Mouse (Mus musculus) heart, postnatal 36 days (tissue): ENCODE data around the gene Macrod2. TPM values are rescaled to one million over a fixed set of nuclear protein-coding genes. Genes with fewer than 3 reads are reported as not detected.
"Not testable (repeated sequence)": the region's sequence is repeated elsewhere in the genome, so short reads cannot be mapped to it uniquely, and the experiment has no call there.

Experiments
- DNase-seq, 2 experiments: peaks; one replicate each; pipeline ENCODE4 v3.0.0; 2021 to 2022
- intact Hi-C: fragments of 180-260 bp; cut with DNase I; formaldehyde crosslinking; loops from one replicate; pipeline ENCODE4 v1.15.1; 2025
- total RNA-seq, 2 experiments: library from RNA; stranded (reverse); gene quantifications; 2 replicates each; pipeline ENCODE4 v1.2.3; 2021

Gene Macrod2
- total RNA-seq, 2 experiments from 2014 or later = 7.8 to 8.6 TPM

DNA sequence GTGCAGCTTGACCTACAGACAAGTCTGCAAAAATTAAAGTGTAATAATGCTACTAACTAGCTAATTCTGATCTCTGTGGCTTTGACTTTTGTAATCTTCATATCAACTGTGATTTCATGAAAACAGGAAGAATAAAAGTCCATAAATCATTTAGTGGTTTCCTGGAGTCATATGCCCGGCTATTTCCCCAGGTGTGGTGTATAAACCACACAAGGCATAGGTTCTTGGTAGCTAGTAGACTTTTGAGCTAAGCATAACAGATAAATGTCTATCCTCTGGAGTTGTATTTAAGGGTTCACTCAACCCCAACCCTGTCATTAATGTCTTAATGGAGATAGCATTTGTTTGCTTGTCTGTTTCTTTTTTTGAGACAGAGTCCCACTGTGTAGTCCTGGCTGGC is 296.3 kb downstream of the Macrod2 start:
- no peak for DNase-seq
- intact Hi-C loops = no loop called here

DNA sequence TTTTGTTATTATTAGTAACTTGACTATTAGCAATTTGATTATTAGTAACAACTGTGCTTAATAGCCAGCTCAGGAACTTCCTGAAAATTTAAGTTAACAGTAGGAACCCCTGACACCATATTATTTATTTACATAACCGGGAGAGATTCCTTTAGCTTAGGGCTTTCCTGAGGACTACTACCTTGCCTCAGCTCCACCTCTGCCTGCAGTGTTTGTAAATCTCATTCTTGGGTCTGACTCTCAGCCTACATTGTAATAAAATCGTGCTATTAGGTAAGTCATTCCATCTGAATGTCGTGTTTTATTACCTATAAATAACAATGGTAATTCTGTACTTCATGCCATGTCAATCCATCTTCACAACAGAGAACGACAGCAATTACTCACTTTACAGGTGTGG is 297.4 kb downstream of the Macrod2 start:
- intact Hi-C loops = no loop called here
- no peak for DNase-seq

DNA sequence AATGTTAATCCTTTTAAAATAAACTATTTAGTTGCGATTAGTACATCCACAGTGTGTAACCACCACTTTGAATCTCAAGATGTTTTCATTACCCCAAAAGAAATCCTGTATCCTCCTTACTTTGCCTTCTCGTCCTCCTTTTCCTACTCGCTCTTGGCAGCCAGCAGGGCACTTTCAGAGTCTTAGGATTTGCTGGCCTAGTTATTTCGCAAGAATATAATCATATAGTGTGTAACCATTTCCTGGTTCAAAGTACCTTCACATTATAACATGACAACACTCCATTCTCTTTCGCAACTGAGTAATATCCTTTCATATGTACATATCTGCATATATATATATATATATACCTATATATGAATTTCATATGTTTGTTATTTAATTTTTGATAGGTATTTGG is 298.7 kb downstream of the Macrod2 start:
- no peak for DNase-seq
- intact Hi-C loops = no loop called here

- DNase-seq = no peak
- intact Hi-C loops = no loop called here
These were observed 303.5 kb downstream of the Macrod2 start for GRCm38 (mm10) chr2:140698585-140698984.

DNA sequence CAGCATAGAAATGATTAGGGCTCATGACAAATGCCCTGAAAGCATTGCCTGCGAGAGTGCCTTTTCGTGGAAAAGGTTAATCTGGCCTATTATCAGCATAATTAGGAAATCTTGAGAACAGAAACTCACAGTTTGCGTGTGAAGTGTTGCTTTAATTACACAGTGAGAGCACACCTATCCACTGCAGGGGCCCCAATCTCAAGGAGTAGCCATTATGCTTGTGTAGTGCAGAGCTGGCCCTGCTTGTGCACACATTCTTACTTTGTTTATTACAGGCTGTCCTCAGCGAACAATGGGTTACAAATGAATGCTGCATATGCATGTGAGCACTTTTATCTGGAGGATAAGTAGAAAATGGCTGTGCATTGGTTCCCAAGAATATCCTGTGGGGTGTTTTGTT is 308.3 kb downstream of the Macrod2 start:
- intact Hi-C loops = no loop called here
- DNase-seq = no peak

DNA sequence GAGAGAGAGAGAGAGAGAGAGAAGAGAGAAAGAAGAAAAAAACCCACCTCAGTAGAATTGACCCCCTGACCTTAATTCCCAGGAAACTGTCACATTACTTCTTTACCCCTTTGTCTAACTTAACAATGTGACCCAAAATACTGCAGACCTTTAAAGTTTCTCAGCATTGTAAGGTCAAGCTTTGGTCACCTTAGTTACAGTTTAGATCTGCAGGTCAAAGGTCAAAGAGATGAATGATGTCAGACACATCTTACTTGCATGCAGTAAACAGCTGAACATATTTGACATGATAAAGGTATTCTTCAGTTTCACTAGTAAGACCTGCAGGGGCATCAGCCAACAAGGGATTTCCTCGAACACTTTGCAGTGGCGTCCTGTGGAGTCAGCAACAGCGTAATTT is 309.0 kb downstream of the Macrod2 start:
- no peak for DNase-seq
- intact Hi-C loops = no loop called here

DNA sequence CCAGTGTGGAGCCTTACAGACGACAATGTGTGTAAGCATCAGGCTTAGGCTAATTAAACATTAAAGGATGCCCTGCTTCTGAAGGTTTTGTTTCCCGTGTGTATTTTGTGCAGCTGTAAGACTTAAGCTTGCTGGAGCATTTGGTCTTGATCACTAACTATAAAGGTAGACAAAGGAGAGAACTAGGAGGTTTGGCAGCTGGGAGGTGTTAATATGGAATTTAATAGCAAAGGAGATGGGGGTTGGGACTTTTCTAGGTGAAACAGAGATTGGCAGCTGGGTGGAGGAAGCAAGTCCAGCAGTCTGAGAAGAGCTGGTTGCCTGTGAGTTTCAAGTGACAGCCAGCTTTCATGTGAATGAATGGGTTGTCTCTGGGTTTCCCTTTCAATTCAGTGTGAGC is 310.2 kb downstream of the Macrod2 start:
- intact Hi-C loops = no loop called here

GRCm38 (mm10) chr2:140707550-140707949 is 312.4 kb downstream of the Macrod2 start:
- DNase-seq = no peak
- intact Hi-C loops = no loop called here

More for the DNA sequence above, 310.2 kb downstream of the Macrod2 start:
- DNase-seq = no peak

DNA sequence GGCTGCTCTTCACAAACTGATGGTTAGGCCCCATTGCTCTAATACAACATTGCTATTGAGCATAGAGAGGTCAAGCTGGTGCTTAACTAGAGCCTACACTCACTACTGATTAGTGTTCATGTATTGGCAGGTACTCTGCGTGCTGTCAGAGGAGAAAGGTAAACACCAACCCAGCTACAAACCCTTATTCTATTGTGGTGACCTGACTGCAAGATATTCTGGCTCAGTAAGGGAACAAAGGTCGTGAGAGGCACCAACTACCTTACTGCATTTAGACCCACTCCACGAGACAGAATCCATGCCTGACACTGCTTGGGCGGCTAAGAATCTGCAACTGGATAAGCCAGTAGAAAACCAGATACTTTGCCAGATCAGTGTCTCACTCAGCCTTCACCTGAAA is 320.7 kb downstream of the Macrod2 start:
- intact Hi-C loops = no loop called here
- DNase-seq = no peak

GRCm38 (mm10) chr2:140717407-140717806 is 322.3 kb downstream of the Macrod2 start:
- DNase-seq = no peak
- intact Hi-C loops = no loop called here

DNA sequence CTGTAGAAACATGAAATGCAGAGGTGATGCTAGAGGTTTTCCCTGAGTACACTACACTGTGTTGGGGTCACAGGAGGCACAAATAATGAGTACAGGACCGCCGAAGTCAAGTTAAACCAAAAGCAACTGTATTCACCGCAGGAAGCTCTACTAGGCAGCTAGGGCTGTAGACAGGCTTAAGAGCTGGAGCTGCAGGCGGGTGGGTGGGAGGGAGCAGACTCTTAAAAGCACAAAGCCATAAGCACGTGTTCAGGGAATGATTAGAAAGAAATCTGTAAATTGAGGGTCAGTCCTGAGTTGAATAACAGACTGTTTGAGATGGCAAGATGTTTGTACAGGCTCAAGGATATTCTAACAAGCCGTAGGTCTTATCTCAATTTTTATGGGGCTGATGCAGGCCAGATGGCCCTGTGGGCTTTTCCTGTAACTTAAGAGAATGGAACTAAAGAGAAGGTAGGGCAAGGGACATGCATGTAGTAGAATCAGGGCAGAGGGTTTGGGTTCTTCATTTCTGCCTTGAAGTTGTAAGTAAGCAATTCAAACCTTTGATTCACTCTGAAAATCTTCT is 337.6 kb downstream of the Macrod2 start:
- intact Hi-C loops = no loop called here
- DNase-seq = no peak

DNA sequence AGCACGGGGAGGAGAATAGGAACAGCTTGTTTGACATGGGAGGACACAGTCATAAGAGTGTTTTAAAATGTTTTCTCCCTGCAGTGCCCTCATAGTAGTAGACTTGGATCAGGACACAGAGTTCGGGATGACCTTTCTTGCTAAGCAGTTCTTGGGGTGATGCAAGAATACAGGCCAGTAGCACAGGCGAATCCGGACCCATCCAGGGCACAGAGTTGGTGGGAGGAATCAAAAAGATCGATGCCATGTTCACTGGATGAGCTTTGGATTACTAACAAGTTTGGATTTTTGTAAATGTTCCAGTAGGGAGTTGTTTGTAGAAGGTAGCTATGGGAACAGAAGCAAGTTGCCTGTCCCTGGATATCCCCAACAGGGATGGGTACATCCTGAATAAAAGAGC is 345.4 kb downstream of the Macrod2 start:
- intact Hi-C loops = no loop called here

DNA sequence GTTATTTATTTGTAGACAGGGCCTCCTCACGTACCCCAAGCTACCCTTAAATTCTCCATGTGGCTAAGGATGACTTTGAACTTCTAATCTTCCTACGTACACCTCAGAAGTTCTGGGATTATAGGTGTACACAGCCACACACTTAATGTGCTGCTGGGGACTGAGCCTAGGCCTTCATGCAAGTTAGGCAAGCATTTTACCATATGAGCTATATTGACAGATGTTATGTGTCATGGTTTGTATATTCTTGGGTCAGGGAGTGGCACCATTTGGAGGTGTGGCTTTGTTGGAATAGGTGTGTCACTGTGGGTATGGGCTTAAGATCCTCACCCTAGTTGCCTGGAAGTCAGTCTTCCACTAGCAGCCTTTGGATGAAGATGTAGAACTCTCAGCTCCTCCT is 347.8 kb downstream of the Macrod2 start:
- intact Hi-C loops, DNase-seq: not testable (repeated sequence)

More for the DNA sequence above, 345.4 kb downstream of the Macrod2 start:
- no peak for DNase-seq

- intact Hi-C loops = no loop called here
These were observed 363.8 kb downstream of the Macrod2 start for GRCm38 (mm10) chr2:140758881-140759280.

GRCm38 (mm10) chr2:140759732-140760131 is 364.6 kb downstream of the Macrod2 start:
- intact Hi-C loops = no loop called here
- no peak for DNase-seq

More at GRCm38 (mm10) chr2:140758881-140759280, 363.8 kb downstream of the Macrod2 start:
- no peak for DNase-seq

GRCm38 (mm10) chr2:140760137-140760536 is 365.0 kb downstream of the Macrod2 start:
- no peak for DNase-seq
- intact Hi-C loops = no loop called here

GRCm38 (mm10) chr2:140763076-140763891 is 368.2 kb downstream of the Macrod2 start:
- DNase-seq = no peak
- intact Hi-C loops = no loop called here

GRCm38 (mm10) chr2:140769473-140769872 is 374.4 kb downstream of the Macrod2 start:
- no peak for DNase-seq
- intact Hi-C loops = no loop called here

GRCm38 (mm10) chr2:140772825-140773224 is 377.7 kb downstream of the Macrod2 start:
- DNase-seq = no peak
- intact Hi-C loops = no loop called here

- intact Hi-C loops = no loop called here
- DNase-seq = no peak
These were observed 378.3 kb downstream of the Macrod2 start for GRCm38 (mm10) chr2:140773456-140773855.

GRCm38 (mm10) chr2:140774808-140775370 is 379.8 kb downstream of the Macrod2 start:
- intact Hi-C loops = no loop called here
- no peak for DNase-seq
